Mouse (Mus musculus) CH12.LX (cell line): ENCODE results near the gene Cfdp1.

ENCODE experiments used
- ELF1 ChIP-seq: IDR thresholded peaks from 2 replicates; pipeline ENCODE4 v1.6.1; 2014; ENCODE audit warnings: low read depth, mild to moderate bottlenecking, inconsistent platforms, low read length, improper control_type of control experiment
- MXI1 ChIP-seq: IDR thresholded peaks from 2 replicates; pipeline ENCODE4 v1.6.1; 2011; ENCODE audit warnings: mild to moderate bottlenecking, low read depth, low read length, improper control_type of control experiment
- MYC ChIP-seq: IDR thresholded peaks from 2 replicates; pipeline ENCODE4 v1.6.1; 2011; ENCODE audit warnings: low read depth, mild to moderate bottlenecking, improper control_type of control experiment, low read length
- POLR2A ChIP-seq: IDR thresholded peaks from 2 replicates; pipeline ENCODE4 v1.6.1; 2011; ENCODE audit warnings: low read depth, mild to moderate bottlenecking, improper control_type of control experiment, low read length
- RCOR1 ChIP-seq: conservative IDR thresholded peaks from 2 replicates; pipeline ENCODE4 v1.6.1; 2012; ENCODE audit warnings: low read depth, mild to moderate bottlenecking, inconsistent platforms, low read length, improper control_type of control experiment

GRCm38 (mm10) chr8:111815078-111815477 is 39.0 kb downstream of the Cfdp1 start:
- TF ChIP-seq MYC (no peak), ELF1 (no peak), MXI1 (no peak), RCOR1 (no peak), POLR2A (no peak)
